Mouse (Mus musculus) hindbrain, embryonic 16.5 days (tissue): Measurements from ENCODE around the gene Rmdn2. TPM values are rescaled to one million over a fixed set of nuclear protein-coding genes. Genes with fewer than 3 reads are reported as not detected.

Experiments used
- ATAC-seq: fragments of 200-750 bp; cut with Nextera tagmentation; 2 replicates; pipeline ENCODE4 v1.8.0; 2017; ENCODE audit warnings: moderate TSS enrichment, moderate library complexity
- H3K27ac ChIP-seq: fragments of 300-500 bp; sonication (generic); 2 replicates; pipeline ENCODE4 v1.5.1; 2014; ENCODE audit warnings: low read depth, mild to moderate bottlenecking, control low read depth, low read length, moderate library complexity
- H3K27me3 ChIP-seq: fragments of 300-500 bp; sonication (generic); replicated peaks from 2 replicates; pipeline ENCODE4 v1.6.1; 2014; ENCODE audit warnings: low read length; ENCODE audit not compliant: control insufficient read depth, insufficient read depth
- H3K36me3 ChIP-seq: fragments of 300-500 bp; sonication (generic); 2 replicates; pipeline ENCODE4 v1.6.1; 2014; ENCODE audit warnings: mild to moderate bottlenecking, low read length, moderate library complexity, mixed read lengths; ENCODE audit not compliant: control insufficient read depth, insufficient read depth
- H3K4me1 ChIP-seq: fragments of 300-500 bp; sonication (generic); 2 replicates; pipeline ENCODE4 v1.6.1; 2014; ENCODE audit warnings: low read depth, low read length; ENCODE audit not compliant: control insufficient read depth, insufficient read depth
- H3K4me2 ChIP-seq: fragments of 300-500 bp; sonication (generic); 2 replicates; pipeline ENCODE4 v1.6.1; 2014; ENCODE audit warnings: mild to moderate bottlenecking, low read length, control low read depth, moderate library complexity
- H3K4me3 ChIP-seq: fragments of 300-500 bp; sonication (generic); 2 replicates; pipeline ENCODE4 v1.5.1; 2014; ENCODE audit warnings: mild to moderate bottlenecking, low read length, control low read depth, moderate library complexity
- H3K9ac ChIP-seq: fragments of 300-500 bp; sonication (generic); 2 replicates; pipeline ENCODE4 v1.6.1; 2014; ENCODE audit warnings: low read depth, mild to moderate bottlenecking, control low read depth, low read length, moderate library complexity
- H3K9me3 ChIP-seq: fragments of 300-500 bp; sonication (generic); 2 replicates; pipeline ENCODE4 v1.6.1; 2014; ENCODE audit warnings: mild to moderate bottlenecking, low read length, moderate library complexity; ENCODE audit not compliant: control insufficient read depth
- WGBS: fragments of 180-500 bp; shearing (Covaris S2); extraction: QIAGEN DNeasy Blood & Tissue Kit; methylation state at CpG from one replicate; pipeline ENCODE4 v1.1.7; 2014; 5-methylcytosine and 5-hydroxymethylcytosine counted together
- polyA plus RNA-seq: library from polyadenylated mRNA; unstranded; fragments of >200 nt; fragmentation: Nextera tagmentation; extraction: Ambion mirVana; gene quantifications from 2 replicates; pipeline ENCODE4 v1.2.1, GENCODE M21; 2015

The Rmdn2 gene
- polyA plus RNA-seq, 1 experiment from 2014 or later = 9.6 TPM

- no peak for ATAC-seq
- H3K27ac ChIP-seq = no peak overlapping the region
- H3K27me3 ChIP-seq = peaks cover 37% of the 10 kb centered on the region
- peaks cover 16% of the 10 kb centered on the region for H3K4me1 ChIP-seq
- H3K9ac ChIP-seq = no peak overlapping the region
- no peaks in the 10 kb centered on the region for H3K36me3 ChIP-seq
- no peak overlapping the region for H3K4me2 ChIP-seq
- H3K9me3 ChIP-seq = no peaks in the 10 kb centered on the region
- H3K4me3 ChIP-seq = no peak overlapping the region
- 69% methylated on average over 1 of the region's 1 CpGs for WGBS
Observed at GRCm38 (mm10) chr17:79709718-79710117, 98.1 kb downstream of the Rmdn2 start.

GRCm38 (mm10) chr17:79710246-79710842, 98.7 kb downstream of the Rmdn2 start:
- Histone ChIP-seq H3K9me3 (no peaks in the 10 kb centered on the region), H3K9ac (no peak overlapping the region), H3K27me3 (peaks cover 41% of the 10 kb centered on the region), H3K27ac (no peak overlapping the region), H3K4me2 (no peak overlapping the region), H3K4me1 (peaks cover 22% of the 10 kb centered on the region), H3K4me3 (no peak overlapping the region), H3K36me3 (no peaks in the 10 kb centered on the region)
- WGBS = 10% methylated on average over 15 of the region's 15 CpGs
- no peak for ATAC-seq

GRCm38 (mm10) chr17:79711944-79712343, 100.3 kb downstream of the Rmdn2 start:
- peaks cover 24% of the 10 kb centered on the region for H3K4me1 ChIP-seq
- no peak for ATAC-seq
- no peak overlapping the region for H3K4me2 ChIP-seq
- peaks cover 41% of the 10 kb centered on the region for H3K27me3 ChIP-seq
- H3K9me3 ChIP-seq = no peaks in the 10 kb centered on the region
- H3K36me3 ChIP-seq = no peaks in the 10 kb centered on the region
- no peak overlapping the region for H3K4me3 ChIP-seq
- no peak overlapping the region for H3K9ac ChIP-seq
- WGBS = 12% methylated on average over 6 of the region's 6 CpGs
- no peak overlapping the region for H3K27ac ChIP-seq

- no peak overlapping the region for H3K27ac ChIP-seq
- no peak overlapping the region for H3K4me3 ChIP-seq
Observed at GRCm38 (mm10) chr17:79712536-79712935, 100.9 kb downstream of the Rmdn2 start.

GRCm38 (mm10) chr17:79713276-79713642, 101.6 kb downstream of the Rmdn2 start:
- peak overlapping the region; percentile 51 for H3K9ac ChIP-seq
- H3K36me3 ChIP-seq = no peaks in the 10 kb centered on the region
- H3K27me3 ChIP-seq = peaks cover 38% of the 10 kb centered on the region
- H3K4me1 ChIP-seq = peaks cover 24% of the 10 kb centered on the region
- ATAC-seq = no peak
- 0% methylated on average over 24 of the region's 24 CpGs for WGBS
- H3K9me3 ChIP-seq = no peaks in the 10 kb centered on the region
- H3K27ac ChIP-seq = no peak overlapping the region
- H3K4me2 ChIP-seq = peak overlapping the region; percentile 96
- H3K4me3 ChIP-seq = peak overlapping the region; percentile 49

More at GRCm38 (mm10) chr17:79712536-79712935, 100.9 kb downstream of the Rmdn2 start:
- 4% methylated on average over 9 of the region's 9 CpGs for WGBS
- H3K27me3 ChIP-seq = peaks cover 41% of the 10 kb centered on the region
- H3K9ac ChIP-seq = no peak overlapping the region
- no peaks in the 10 kb centered on the region for H3K36me3 ChIP-seq
- peaks cover 24% of the 10 kb centered on the region for H3K4me1 ChIP-seq
- H3K9me3 ChIP-seq = no peaks in the 10 kb centered on the region
- no peak overlapping the region for H3K4me2 ChIP-seq
- no peak for ATAC-seq

- H3K4me2 ChIP-seq = peak overlapping the region; percentile 96
- H3K27ac ChIP-seq = peak overlapping the region; percentile 34; the same call in 1 of the 2 replicates
- under 1% methylated on average over 62 of the region's 63 CpGs for WGBS
- H3K36me3 ChIP-seq = no peaks in the 10 kb centered on the region
- peak overlapping the region; percentile 51 for H3K9ac ChIP-seq
- H3K9me3 ChIP-seq = no peaks in the 10 kb centered on the region
- peak overlapping the region; percentile 49 for H3K4me3 ChIP-seq
- peaks cover 24% of the 10 kb centered on the region for H3K4me1 ChIP-seq
- peaks cover 37% of the 10 kb centered on the region for H3K27me3 ChIP-seq
- peak; percentile 54 for ATAC-seq
Observed at GRCm38 (mm10) chr17:79713643-79714367, 102.1 kb downstream of the Rmdn2 start.

- no peaks in the 10 kb centered on the region for H3K36me3 ChIP-seq
- under 1% methylated on average over 16 of the region's 16 CpGs for WGBS
- no peak overlapping the region for H3K27ac ChIP-seq
- peak overlapping the region; percentile 96 for H3K4me2 ChIP-seq
- H3K27me3 ChIP-seq = peaks cover 33% of the 10 kb centered on the region
- peaks cover 24% of the 10 kb centered on the region for H3K4me1 ChIP-seq
- no peaks in the 10 kb centered on the region for H3K9me3 ChIP-seq
- peak overlapping the region; percentile 49 for H3K4me3 ChIP-seq
- no peak for ATAC-seq
- H3K9ac ChIP-seq = no peak overlapping the region; the same call in 1 of the 2 replicates
Observed at GRCm38 (mm10) chr17:79714368-79714895, 102.8 kb downstream of the Rmdn2 start.

- peak; percentile 18; the same call in 1 of the 2 replicates for ATAC-seq
- H3K27me3 ChIP-seq = peaks cover 27% of the 10 kb centered on the region
- whole genome bisulfite sequencing = under 1% methylated on average over 31 of the region's 31 CpGs
Observed at GRCm38 (mm10) chr17:79714931-79715637, 103.4 kb downstream of the Rmdn2 start, which contains the start of gene Cyp1b1. Gene Cyp1b1, minus strand, starts transcription at chr17:79715061.

More at GRCm38 (mm10) chr17:79714931-79715637, 103.4 kb downstream of the Rmdn2 start, which contains the start of gene Cyp1b1:
- peak within 1 kb of the TSS; percentile 67 for H3K9ac ChIP-seq
- no peaks in the 10 kb centered on the region for H3K9me3 ChIP-seq
- H3K36me3 ChIP-seq = no peaks in the 10 kb centered on the region
- peak within 1 kb of the TSS; percentile 96 for H3K4me2 ChIP-seq
- no peak within 1 kb of the TSS; the same call in 1 of the 2 replicates for H3K27ac ChIP-seq
- peak within 1 kb of the TSS; percentile 49 for H3K4me3 ChIP-seq
- H3K4me1 ChIP-seq = peaks cover 24% of the 10 kb centered on the region
